Mouse (Mus musculus) lung, adult 2 months (tissue): Measurements from ENCODE around the gene Tead1.

Experiments
- CTCF ChIP-seq: fragments of 200-500 bp; IDR thresholded peaks from 2 replicates; pipeline ENCODE4 v1.5.1; 2011; ENCODE audit warnings: mild to moderate bottlenecking, low read length, control low read depth; ENCODE audit not compliant: insufficient read depth
- POLR2A ChIP-seq: fragments of 200-500 bp; IDR thresholded peaks from 2 replicates; pipeline ENCODE4 v1.6.1; 2011; ENCODE audit warnings: low read depth, mild to moderate bottlenecking, control low read depth, low read length, borderline replicate concordance; ENCODE audit errors: extremely low read depth

- TF ChIP-seq CTCF = no peak
- no peak for TF ChIP-seq POLR2A
Measured at GRCm38 (mm10) chr7:112942567-112942966, 263.4 kb downstream of the Tead1 start.
